Mouse (Mus musculus): ENCODE results near the gene Hba-a2. TPM values are rescaled to one million over a fixed set of nuclear protein-coding genes. Genes with fewer than 3 reads are reported as not detected.
"Not testable (repeated sequence)": the region's sequence is repeated elsewhere in the genome, so short reads cannot be mapped to it uniquely, and the experiment has no call there.

Gene Hba-a2
- total RNA-seq, 2 experiments from 2014 or later = 153 to 208 TPM

DNA sequence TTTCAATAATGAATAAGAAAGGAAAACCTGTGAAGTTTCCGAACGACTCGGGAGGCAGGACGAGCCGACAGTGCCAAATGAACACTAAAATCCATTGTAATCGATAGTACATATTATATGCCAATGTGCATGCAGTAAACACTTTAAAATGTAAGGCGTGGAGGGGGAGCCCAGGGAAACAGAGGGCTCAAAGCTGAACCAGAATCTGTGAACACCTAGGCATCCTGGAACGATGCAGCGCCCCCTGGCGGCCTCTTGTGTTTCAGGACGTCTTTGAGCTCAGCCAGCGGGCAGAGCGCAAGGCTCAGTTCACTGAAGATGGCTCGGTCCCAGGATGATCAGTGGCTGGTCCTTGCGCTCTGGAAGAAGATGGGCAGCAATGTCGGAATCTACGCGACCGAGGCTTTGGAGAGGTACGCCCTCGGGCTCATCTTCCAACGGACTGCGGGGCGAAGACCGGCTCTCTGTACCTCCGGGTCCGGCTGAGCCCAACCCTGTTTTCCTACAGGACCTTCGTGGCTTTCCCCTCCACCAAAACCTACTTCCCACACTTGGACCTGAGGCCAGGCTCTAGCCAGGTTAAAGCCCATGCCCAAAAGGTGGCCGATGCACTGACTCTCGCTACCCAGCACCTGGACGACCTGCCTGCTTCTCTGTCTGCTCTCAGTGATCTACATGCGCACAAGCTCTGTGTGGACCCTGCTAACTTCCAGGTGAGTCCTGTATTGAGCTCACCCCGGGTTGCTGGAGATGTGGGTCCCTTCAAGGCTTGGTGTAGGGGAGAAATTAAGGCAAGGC lies 9.4 kb upstream of the Hba-a2 start, which contains the start of gene Hbq1b:
TSS of gene Hbq1b (plus strand) at position 271 of the 798 bp plus-strand sequence.
- TF ChIP-seq CTCF (IDR thresholded peaks at IDR 0.05) = peak; percentile 84
- H3K27ac ChIP-seq = not testable (repeated sequence)
- H3K4me3 ChIP-seq = peak within 1 kb of the TSS; percentile 42
- intact Hi-C loops (cut with DNase I) = loop anchor here (5.0 kb wide), 2 partner anchors 35 to 105 kb away; no protein-coding TSS in a partner anchor
- DNase-seq = peak; percentile 84

DNA sequence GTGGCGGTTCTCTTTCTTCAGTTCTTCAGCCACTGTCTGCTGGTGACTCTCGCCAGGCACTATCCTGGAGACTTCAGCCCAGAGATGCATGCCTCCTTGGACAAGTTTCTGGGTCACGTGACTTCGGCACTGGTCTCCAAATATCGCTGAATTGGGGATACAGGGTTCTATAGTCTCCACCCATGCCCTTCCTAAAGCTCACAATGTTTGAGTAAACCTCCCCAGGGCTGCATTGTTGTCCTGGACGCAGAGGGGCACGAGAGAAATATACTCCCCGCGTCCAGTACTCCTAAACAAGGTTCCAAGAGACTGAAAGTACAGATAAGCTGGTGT lies 8.8 kb upstream of the Hba-a2 start:
- Histone ChIP-seq H3K4me3 (no peak overlapping the region), H3K27ac (no peak overlapping the region)
- TF ChIP-seq CTCF (IDR thresholded peaks at IDR 0.05) = no peak
- intact Hi-C loops (cut with DNase I) = loop anchor here (5.0 kb wide), 2 partner anchors 35 to 105 kb away; no protein-coding TSS in a partner anchor
- DNase-seq = no peak

DNA sequence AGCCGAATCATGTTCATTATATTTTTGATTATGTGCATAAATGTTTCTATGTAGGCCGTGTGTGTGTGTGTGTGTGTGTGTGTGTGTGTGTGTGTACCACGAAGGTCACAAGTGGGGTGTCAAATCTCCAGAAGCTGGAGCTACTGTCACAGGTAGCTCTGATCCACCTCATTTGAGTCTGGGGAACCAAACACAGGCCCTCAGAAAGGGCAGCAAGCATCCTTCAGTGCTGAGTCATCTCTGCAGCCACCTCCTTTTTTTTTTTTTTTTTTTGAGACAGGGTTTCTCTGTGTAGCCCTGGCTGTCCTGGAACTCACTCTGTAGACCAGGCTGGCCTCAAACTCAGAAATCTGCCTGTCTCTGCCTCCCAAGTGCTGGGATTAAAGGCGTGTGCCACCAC lies 3.5 kb upstream of the Hba-a2 start:
- intact Hi-C loops (cut with DNase I); H3K27ac ChIP-seq; H3K4me3 ChIP-seq; DNase-seq: not testable (repeated sequence)

DNA sequence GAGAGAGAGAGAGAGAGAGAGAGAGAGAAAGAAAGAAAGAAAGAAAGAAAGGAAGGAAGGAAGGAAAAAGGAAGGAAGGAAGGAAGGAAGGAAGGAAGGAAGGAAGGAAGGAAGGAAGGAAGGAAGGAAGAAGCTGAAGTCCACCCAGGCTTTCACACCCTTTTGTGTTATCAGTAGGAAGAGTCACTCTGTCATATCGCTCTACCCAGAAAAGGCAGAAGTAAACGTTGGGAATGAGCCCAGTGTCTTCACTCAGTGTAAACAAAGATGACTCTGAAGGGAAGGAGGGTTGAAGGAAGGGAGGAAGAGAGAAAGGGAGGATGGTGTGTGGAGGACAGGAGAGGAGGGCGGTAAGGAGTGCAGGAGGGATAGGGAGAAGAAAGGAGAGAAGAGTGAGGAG lies 2.8 kb upstream of the Hba-a2 start:
- H3K27ac ChIP-seq; DNase-seq; H3K4me3 ChIP-seq; intact Hi-C loops (cut with DNase I): not testable (repeated sequence)

DNA sequence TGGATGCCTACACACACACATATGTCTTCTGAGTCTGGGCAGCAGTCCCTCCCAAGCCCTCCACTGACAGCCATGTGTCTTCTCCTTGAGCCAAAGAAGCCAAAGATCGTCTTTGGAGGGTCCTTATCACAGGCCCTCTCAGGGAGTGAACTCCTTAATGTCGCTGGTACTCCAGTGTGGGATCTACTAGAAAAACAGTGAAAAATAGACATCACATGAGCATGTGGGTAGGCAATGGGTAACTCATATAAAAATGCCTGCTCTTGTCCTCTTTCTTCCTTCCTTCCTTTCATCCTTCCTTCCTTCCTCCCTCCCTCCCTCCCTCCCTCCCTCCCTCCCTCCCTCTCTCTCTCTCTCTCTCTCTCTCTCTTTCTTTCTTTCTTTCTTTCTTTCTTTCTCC lies 1.1 kb downstream of the Hba-a2 start:
- H3K27ac ChIP-seq; intact Hi-C loops (cut with DNase I); DNase-seq; H3K4me3 ChIP-seq: not testable (repeated sequence)

DNA sequence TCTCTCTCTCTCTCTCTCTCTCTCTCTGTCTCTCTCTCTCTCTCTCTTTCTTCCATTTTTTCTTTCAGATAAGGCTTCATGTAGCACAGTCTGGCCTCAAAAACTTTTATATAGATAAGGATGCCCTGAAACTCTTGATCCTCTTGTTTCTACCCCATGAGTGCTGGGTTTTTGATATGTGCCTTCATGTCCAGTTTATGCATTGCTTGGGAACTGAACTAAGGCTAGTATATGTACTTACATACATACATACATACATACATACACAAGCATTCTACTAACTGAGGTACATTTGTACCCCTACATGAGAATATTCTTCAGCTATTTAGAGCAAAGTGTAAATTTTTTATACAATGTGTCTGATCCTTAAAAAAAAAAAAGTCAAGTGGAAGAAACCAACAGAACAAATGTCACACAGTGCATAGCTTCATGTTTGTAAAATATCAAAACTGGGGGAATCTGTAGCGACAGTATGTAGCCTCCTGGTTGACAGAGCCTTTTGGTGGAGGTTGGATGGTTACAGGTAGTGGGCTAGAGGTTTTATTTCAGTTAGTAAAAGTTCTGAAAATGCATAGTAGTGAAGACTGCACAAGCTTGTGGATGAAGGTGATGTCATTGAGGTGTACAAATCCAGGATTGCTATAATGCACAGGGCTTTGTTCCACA lies 1.7 kb downstream of the Hba-a2 start:
- Histone ChIP-seq H3K4me3 (no peak overlapping the region), H3K27ac (no peak overlapping the region)
- intact Hi-C loops (cut with DNase I) = no loop called here
- no peak for TF ChIP-seq CTCF (IDR thresholded peaks at IDR 0.05)
- no peak for DNase-seq

DNA sequence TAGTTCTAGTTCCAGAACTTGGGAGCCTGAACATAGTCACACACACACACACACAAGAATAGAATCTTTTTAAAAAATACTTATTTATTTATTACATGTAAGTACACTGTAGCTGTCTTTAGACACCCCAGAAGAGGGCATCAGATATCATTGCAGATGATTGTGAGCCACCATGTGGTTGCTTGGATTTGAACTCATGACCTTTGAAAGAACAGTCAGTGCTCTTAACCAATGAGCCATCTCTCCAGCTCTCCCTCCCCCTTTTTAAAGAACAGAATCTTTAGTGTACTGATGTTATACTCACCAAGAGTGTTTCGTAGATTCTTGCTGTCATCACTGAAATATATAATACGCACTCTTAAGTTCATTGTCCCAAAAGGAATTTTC lies 2.2 kb downstream of the Hba-a2 start:
- intact Hi-C loops (cut with DNase I) = no loop called here
- no peak overlapping the region for H3K4me3 ChIP-seq
- no peak overlapping the region for H3K27ac ChIP-seq
- TF ChIP-seq CTCF (IDR thresholded peaks at IDR 0.05) = no peak
- no peak for DNase-seq

DNA sequence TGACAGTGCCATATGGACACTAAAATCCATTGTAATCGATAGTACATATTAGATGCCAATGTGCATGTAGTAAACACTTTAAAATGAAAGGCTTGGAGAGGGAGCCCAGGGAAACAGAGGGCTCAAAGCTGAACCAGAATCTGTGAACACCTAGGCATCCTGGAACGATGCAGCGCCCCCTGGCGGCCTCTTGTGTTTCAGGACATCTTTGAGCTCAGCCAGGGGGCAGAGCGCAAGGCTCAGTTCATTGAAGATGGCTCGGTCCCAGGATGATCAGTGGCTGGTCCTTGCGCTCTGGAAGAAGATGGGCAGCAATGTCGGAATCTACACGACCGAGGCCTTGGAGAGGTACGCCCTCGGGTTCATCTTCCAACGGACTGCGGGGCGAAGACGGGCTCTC lies 3.6 kb downstream of the Hba-a2 start, which contains the start of gene Hbq1a:
TSS of gene Hbq1a (plus strand) at position 205 of the 400 bp plus-strand sequence.
- H3K4me3 ChIP-seq, H3K27ac ChIP-seq: not testable (repeated sequence)
- peak; percentile 82 for TF ChIP-seq CTCF (IDR thresholded peaks at IDR 0.05)
- peak; percentile 63 for DNase-seq
- intact Hi-C loops (cut with DNase I) = loop anchor here (5.0 kb wide), 1 partner anchor 118 kb away; no protein-coding TSS in a partner anchor

DNA sequence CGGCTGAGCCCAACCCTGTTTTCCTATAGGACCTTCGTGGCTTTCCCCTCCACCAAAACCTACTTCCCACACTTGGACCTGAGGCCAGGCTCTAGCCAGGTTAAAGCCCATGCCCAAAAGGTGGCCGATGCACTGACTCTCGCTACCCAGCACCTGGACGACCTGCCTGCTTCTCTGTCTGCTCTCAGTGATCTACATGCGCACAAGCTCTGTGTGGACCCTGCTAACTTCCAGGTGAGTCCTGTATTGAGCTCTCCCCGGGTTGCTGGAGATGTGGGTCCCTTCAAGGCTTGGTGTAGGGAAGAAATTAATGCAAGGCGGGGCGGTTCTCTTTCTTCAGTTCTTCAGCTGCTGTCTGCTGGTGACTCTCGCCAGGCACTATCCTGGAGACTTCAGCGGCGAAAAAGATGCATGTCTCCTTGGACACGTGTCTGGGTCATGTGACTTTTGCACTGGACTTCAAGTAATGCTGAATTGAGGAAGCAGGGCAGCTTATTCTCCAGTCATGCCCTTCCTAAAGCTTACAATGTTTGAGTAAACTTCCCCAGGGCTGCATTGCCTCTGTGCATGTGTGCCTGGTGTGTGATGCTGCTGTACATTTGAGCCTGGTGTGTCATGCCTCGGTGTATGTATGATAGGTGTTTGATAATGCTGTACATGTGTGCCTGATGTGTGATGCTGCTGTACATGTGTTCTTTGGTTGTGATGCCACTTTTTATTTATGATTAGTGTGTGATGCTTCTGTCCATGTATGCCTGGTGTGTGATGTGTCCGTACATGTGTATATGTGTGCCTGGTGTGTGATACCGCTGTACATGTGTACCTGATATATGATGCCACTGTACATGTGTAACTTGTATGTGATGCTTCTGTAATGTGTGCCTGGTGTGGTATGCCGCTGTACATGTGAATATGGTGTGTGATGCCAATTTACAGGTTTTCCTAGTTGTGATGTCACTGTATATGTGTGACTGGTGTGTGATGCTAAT lies 4.3 kb downstream of the Hba-a2 start:
- Histone ChIP-seq H3K4me3 (no peak overlapping the region), H3K27ac (no peak overlapping the region)
- intact Hi-C loops (cut with DNase I) = loop anchor here (5.0 kb wide), 1 partner anchor 118 kb away; no protein-coding TSS in a partner anchor
- DNase-seq = no peak
- no peak for TF ChIP-seq CTCF (IDR thresholded peaks at IDR 0.05)

DNA sequence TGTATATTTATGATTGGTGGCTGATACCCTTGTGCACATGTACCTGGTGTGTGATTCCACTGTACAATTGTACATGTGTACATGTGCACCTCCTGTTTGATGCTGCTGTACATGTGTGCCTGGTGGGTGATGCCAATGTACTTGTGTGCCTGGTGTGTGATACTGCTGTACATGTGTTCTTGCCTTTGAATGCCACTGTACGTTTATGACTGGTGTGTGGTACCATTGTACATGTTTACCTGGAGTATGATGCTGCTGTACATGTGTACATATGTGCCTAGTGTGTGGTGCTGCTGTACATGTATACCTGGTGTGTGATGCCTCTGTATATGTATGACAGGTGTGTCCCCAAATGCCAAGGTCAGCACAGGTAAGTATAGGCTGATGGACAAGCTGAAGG lies 5.2 kb downstream of the Hba-a2 start:
- H3K27ac ChIP-seq = no peak overlapping the region
- no peak for DNase-seq
- no peak overlapping the region for H3K4me3 ChIP-seq
- no peak for TF ChIP-seq CTCF (IDR thresholded peaks at IDR 0.05)
- intact Hi-C loops (cut with DNase I) = loop anchor here (5.0 kb wide), 1 partner anchor 119 kb away; no protein-coding TSS in a partner anchor

DNA sequence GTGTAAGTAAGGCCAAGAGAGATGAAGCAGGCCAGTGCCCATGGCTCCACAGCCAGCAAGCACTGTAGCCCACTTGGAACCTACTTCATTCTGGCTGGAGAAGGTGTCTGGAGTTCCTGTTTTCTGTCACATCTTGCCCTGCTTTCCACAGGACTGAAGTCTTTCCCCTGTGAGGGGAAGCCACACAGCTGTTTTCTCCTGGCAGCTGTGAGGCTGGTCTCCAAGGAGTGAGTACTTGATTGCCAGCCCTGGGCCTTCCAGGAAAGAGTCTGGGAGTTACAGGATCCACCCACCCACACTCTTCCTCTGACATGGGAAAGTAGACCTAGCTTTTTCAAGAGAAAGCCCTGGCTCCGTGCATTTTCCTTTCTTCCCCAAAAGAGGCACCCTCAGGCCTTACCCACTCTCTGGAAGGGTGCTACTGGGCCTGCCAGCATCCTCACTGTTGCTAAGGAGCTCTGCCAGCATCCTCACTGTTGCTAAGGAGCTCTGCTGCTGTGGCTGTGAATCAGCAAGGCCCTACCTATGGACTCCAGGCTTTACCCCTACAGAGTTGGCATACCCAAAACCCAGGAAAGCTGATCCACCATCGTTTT lies 6.6 kb downstream of the Hba-a2 start:
- DNase-seq = no peak
- H3K27ac ChIP-seq = no peak overlapping the region
- no peak for TF ChIP-seq CTCF (IDR thresholded peaks at IDR 0.05)
- intact Hi-C loops (cut with DNase I) = loop anchor here (5.0 kb wide), 1 partner anchor 121 kb away; no protein-coding TSS in a partner anchor
- no peak overlapping the region for H3K4me3 ChIP-seq

DNA sequence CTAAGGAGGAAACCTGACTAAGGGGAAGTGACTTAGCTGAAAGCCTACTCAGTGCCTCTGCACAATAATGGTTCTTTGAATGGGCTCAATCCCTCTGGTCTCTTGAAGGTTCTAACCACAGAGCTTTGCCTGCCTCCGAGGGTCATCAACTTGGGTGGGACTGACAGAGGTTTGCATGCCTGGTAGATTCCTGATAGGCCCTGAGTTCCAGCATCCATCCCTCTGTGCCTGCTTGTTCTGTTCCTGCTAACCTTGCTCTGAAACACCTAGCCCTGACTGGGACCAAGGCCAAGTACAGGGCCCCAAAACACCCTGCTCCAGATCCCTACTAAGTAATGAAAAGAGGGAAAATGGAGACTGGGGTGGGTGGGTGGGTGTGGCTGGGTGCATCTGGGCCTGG lies 7.2 kb downstream of the Hba-a2 start:
- no peak for TF ChIP-seq CTCF (IDR thresholded peaks at IDR 0.05)
- intact Hi-C loops (cut with DNase I) = loop anchor here (5.0 kb wide), 1 partner anchor 121 kb away; no protein-coding TSS in a partner anchor
- H3K27ac ChIP-seq = no peak overlapping the region
- no peak for DNase-seq
- no peak overlapping the region for H3K4me3 ChIP-seq
